Mouse (Mus musculus): ENCODE results near the gene Vps26a.

- TF ChIP-seq POLR2A (IDR thresholded peaks at IDR 0.05; ENCODE audit: extremely low read depth, insufficient read depth, low read length) (0 out of 2 replicates have a peak, but pooled peaks have one; percentile 26), CTCF (IDR thresholded peaks at IDR 0.05; ENCODE audit: extremely low read depth, insufficient read depth, low read length) (no peak)
Measured at GRCm38 (mm10) chr10:62507591-62508308, 21.1 kb upstream of the Vps26a start.

Data from cortical plate, adult 2 months (tissue).